Mouse (Mus musculus) heart, embryonic 12.5 days (tissue): ENCODE data around the gene Ptcd2. TPM values are rescaled to one million over a fixed set of nuclear protein-coding genes. Genes with fewer than 3 reads are reported as not detected.

ENCODE experiments used
- ATAC-seq: fragments of 200-750 bp; cut with Nextera tagmentation; 2 replicates; pipeline ENCODE4 v1.8.0; 2017; ENCODE audit warnings: moderate TSS enrichment, moderate library complexity; ENCODE audit not compliant: insufficient number of reproducible peaks, low FRiP score
- H3K27ac ChIP-seq: fragments of 300-500 bp; sonication (generic); 2 replicates; pipeline ENCODE4 v1.5.1; 2016; ENCODE audit warnings: mild to moderate bottlenecking, moderate library complexity; ENCODE audit not compliant: poor library complexity, severe bottlenecking
- H3K27me3 ChIP-seq: fragments of 300-500 bp; sonication (generic); replicated peaks from 2 replicates; pipeline ENCODE4 v1.6.1; 2016; ENCODE audit warnings: mild to moderate bottlenecking, moderate library complexity
- H3K36me3 ChIP-seq: fragments of 300-500 bp; sonication (generic); 2 replicates; pipeline ENCODE4 v1.6.1; 2016; ENCODE audit warnings: mild to moderate bottlenecking, moderate library complexity
- H3K4me1 ChIP-seq: fragments of 300-500 bp; sonication (generic); replicated peaks from 2 replicates; pipeline ENCODE4 v1.6.1; 2016; ENCODE audit warnings: mild to moderate bottlenecking
- H3K4me2 ChIP-seq: fragments of 300-500 bp; sonication (generic); 2 replicates; pipeline ENCODE4 v1.6.1; 2016; ENCODE audit warnings: mild to moderate bottlenecking, moderate library complexity
- H3K4me3 ChIP-seq: fragments of 300-500 bp; sonication (generic); 2 replicates; pipeline ENCODE4 v1.5.1; 2016; ENCODE audit warnings: mild to moderate bottlenecking
- H3K9ac ChIP-seq: fragments of 300-500 bp; sonication (generic); 2 replicates; pipeline ENCODE4 v1.6.1; 2016; ENCODE audit warnings: mild to moderate bottlenecking, moderate library complexity
- H3K9me3 ChIP-seq: fragments of 300-500 bp; sonication (generic); replicated peaks from 2 replicates; pipeline ENCODE4 v1.6.1; 2016; ENCODE audit warnings: mild to moderate bottlenecking, moderate library complexity
- WGBS: fragments of 180-500 bp; shearing (Covaris S2); methylation state at CpG from one replicate; pipeline ENCODE4 v1.1.7; 2016; 5-methylcytosine and 5-hydroxymethylcytosine counted together
- polyA plus RNA-seq: library from polyadenylated mRNA; unstranded; fragments of >200 nt; fragmentation: Nextera tagmentation; extraction: Ambion mirVana; gene quantifications from 2 replicates; pipeline ENCODE4 v1.2.1, GENCODE M21; 2016

Gene Ptcd2
- polyA plus RNA-seq, 1 experiment from 2014 or later, result 56.0 TPM

GRCm38 (mm10) chr13:99375550-99375949 lies 31.0 kb upstream of the Ptcd2 start:
- 27% methylated on average over 6 of the region's 6 CpGs for WGBS
- Histone ChIP-seq H3K27me3 (no peaks in the 10 kb centered on the region), H3K9ac (no peak overlapping the region), H3K9me3 (no peaks in the 10 kb centered on the region), H3K4me1 (0 out of 2 replicates have a peak, but pooled peaks cover 4% of the 10 kb centered on the region), H3K4me3 (no peak overlapping the region), H3K27ac (no peak overlapping the region), H3K4me2 (no peak overlapping the region), H3K36me3 (peaks cover 14% of the 10 kb centered on the region)
- peak; percentile 29; the same call in 1 of the 2 replicates for ATAC-seq

GRCm38 (mm10) chr13:99374191-99374590 lies 29.7 kb upstream of the Ptcd2 start:
- Histone ChIP-seq H3K4me2 (no peak overlapping the region), H3K4me3 (no peak overlapping the region), H3K9me3 (no peaks in the 10 kb centered on the region), H3K9ac (no peak overlapping the region), H3K27me3 (no peaks in the 10 kb centered on the region), H3K36me3 (peaks cover 12% of the 10 kb centered on the region), H3K4me1 (peaks cover 4% of the 10 kb centered on the region; the same call in 1 of the 2 replicates), H3K27ac (no peak overlapping the region)
- 76% methylated on average over 4 of the region's 4 CpGs for WGBS
- no peak for ATAC-seq

- Histone ChIP-seq H3K4me3 (no peak overlapping the region), H3K4me2 (no peak overlapping the region), H3K9ac (no peak overlapping the region), H3K27me3 (no peaks in the 10 kb centered on the region), H3K9me3 (no peaks in the 10 kb centered on the region), H3K4me1 (peaks cover 9% of the 10 kb centered on the region), H3K27ac (no peak overlapping the region), H3K36me3 (peaks cover 12% of the 10 kb centered on the region)
- ATAC-seq, result no peak
- 71% methylated on average over 7 of the region's 7 CpGs for WGBS
These were observed 29.2 kb upstream of the Ptcd2 start for GRCm38 (mm10) chr13:99373684-99374083.

- no peaks in the 10 kb centered on the region for H3K27me3 ChIP-seq
- no peak overlapping the region for H3K27ac ChIP-seq
- no peak overlapping the region for H3K4me3 ChIP-seq
- no peak overlapping the region for H3K9ac ChIP-seq
- WGBS, result 95% methylated on average over 5 of the region's 5 CpGs
- H3K9me3 ChIP-seq, result no peaks in the 10 kb centered on the region
- H3K36me3 ChIP-seq, result peaks cover 20% of the 10 kb centered on the region
- peaks cover 23% of the 10 kb centered on the region for H3K4me1 ChIP-seq
- no peak for ATAC-seq
- H3K4me2 ChIP-seq, result no peak overlapping the region
These were observed 26.8 kb upstream of the Ptcd2 start for GRCm38 (mm10) chr13:99371285-99371684.

GRCm38 (mm10) chr13:99369103-99369502 lies 24.6 kb upstream of the Ptcd2 start:
- WGBS, result 58% methylated on average over 12 of the region's 12 CpGs
- Histone ChIP-seq H3K9me3 (no peaks in the 10 kb centered on the region), H3K36me3 (peaks cover 37% of the 10 kb centered on the region), H3K27me3 (no peaks in the 10 kb centered on the region), H3K9ac (no peak overlapping the region; the same call in 1 of the 2 replicates), H3K4me3 (no peak overlapping the region), H3K4me1 (peaks cover 25% of the 10 kb centered on the region), H3K27ac (no peak overlapping the region), H3K4me2 (no peak overlapping the region)
- no peak for ATAC-seq

GRCm38 (mm10) chr13:99367554-99368174 lies 23.2 kb upstream of the Ptcd2 start:
- H3K9ac ChIP-seq, result no peak overlapping the region
- WGBS, result 80% methylated on average over 12 of the region's 12 CpGs
- H3K27me3 ChIP-seq, result no peaks in the 10 kb centered on the region
- H3K4me2 ChIP-seq, result no peak overlapping the region
- no peak overlapping the region for H3K27ac ChIP-seq
- H3K36me3 ChIP-seq, result peaks cover 46% of the 10 kb centered on the region
- H3K9me3 ChIP-seq, result no peaks in the 10 kb centered on the region
- ATAC-seq, result no peak
- peaks cover 35% of the 10 kb centered on the region for H3K4me1 ChIP-seq
- H3K4me3 ChIP-seq, result no peak overlapping the region

- no peak overlapping the region for H3K9ac ChIP-seq
- no peak overlapping the region for H3K27ac ChIP-seq
- no peaks in the 10 kb centered on the region for H3K9me3 ChIP-seq
- no peak for ATAC-seq
- 81% methylated on average over 5 of the region's 5 CpGs for WGBS
- H3K36me3 ChIP-seq, result peaks cover 50% of the 10 kb centered on the region
- no peak overlapping the region for H3K4me3 ChIP-seq
- peaks cover 35% of the 10 kb centered on the region for H3K4me1 ChIP-seq
- H3K4me2 ChIP-seq, result no peak overlapping the region
- no peaks in the 10 kb centered on the region for H3K27me3 ChIP-seq
These were observed 22.1 kb upstream of the Ptcd2 start for GRCm38 (mm10) chr13:99366422-99367175.

GRCm38 (mm10) chr13:99363866-99364265 lies 19.4 kb upstream of the Ptcd2 start:
- H3K27ac ChIP-seq, result peak overlapping the region; percentile 26; the same call in 1 of the 2 replicates
- H3K4me1 ChIP-seq, result peaks cover 31% of the 10 kb centered on the region
- H3K9me3 ChIP-seq, result no peaks in the 10 kb centered on the region
- H3K4me3 ChIP-seq, result no peak overlapping the region
- H3K36me3 ChIP-seq, result peaks cover 49% of the 10 kb centered on the region
- no peaks in the 10 kb centered on the region for H3K27me3 ChIP-seq
- no peak overlapping the region for H3K9ac ChIP-seq
- 41% methylated on average over 4 of the region's 4 CpGs for WGBS
- no peak overlapping the region for H3K4me2 ChIP-seq
- no peak for ATAC-seq

- no peak for ATAC-seq
- H3K27ac ChIP-seq, result no peak overlapping the region
- peaks cover 35% of the 10 kb centered on the region for H3K36me3 ChIP-seq
- H3K27me3 ChIP-seq, result no peaks in the 10 kb centered on the region
- no peak overlapping the region for H3K4me2 ChIP-seq
- H3K9ac ChIP-seq, result no peak overlapping the region
- WGBS, result 86% methylated on average over 14 of the region's 14 CpGs
- H3K9me3 ChIP-seq, result no peaks in the 10 kb centered on the region
- H3K4me3 ChIP-seq, result no peak overlapping the region
- peaks cover 21% of the 10 kb centered on the region for H3K4me1 ChIP-seq
These were observed 14.4 kb upstream of the Ptcd2 start for GRCm38 (mm10) chr13:99358921-99359320.

- H3K4me3 ChIP-seq, result no peak overlapping the region
- no peak for ATAC-seq
- no peak overlapping the region for H3K9ac ChIP-seq
- no peaks in the 10 kb centered on the region for H3K27me3 ChIP-seq
- peaks cover 13% of the 10 kb centered on the region for H3K4me1 ChIP-seq
- WGBS, result 57% methylated on average over 9 of the region's 9 CpGs
- H3K27ac ChIP-seq, result no peak overlapping the region
- peaks cover 25% of the 10 kb centered on the region for H3K36me3 ChIP-seq
- H3K4me2 ChIP-seq, result no peak overlapping the region
- no peaks in the 10 kb centered on the region for H3K9me3 ChIP-seq
These were observed 12.1 kb upstream of the Ptcd2 start for GRCm38 (mm10) chr13:99356428-99357265.

- peaks cover 33% of the 10 kb centered on the region for H3K36me3 ChIP-seq
- WGBS, result 53% methylated on average over 7 of the region's 7 CpGs
- ATAC-seq, result no peak
- H3K27ac ChIP-seq, result no peak overlapping the region
- peaks cover 13% of the 10 kb centered on the region for H3K4me1 ChIP-seq
- no peak overlapping the region; the same call in 1 of the 2 replicates for H3K9ac ChIP-seq
- H3K9me3 ChIP-seq, result no peaks in the 10 kb centered on the region
- H3K4me3 ChIP-seq, result no peak overlapping the region
- H3K27me3 ChIP-seq, result no peaks in the 10 kb centered on the region
- H3K4me2 ChIP-seq, result no peak overlapping the region
These were observed 11.4 kb upstream of the Ptcd2 start for GRCm38 (mm10) chr13:99355861-99356260.
